Mouse (Mus musculus) R1 (cell line): ENCODE data around the gene Capn5.
A peak's percentile ranks its signal among the peaks of the same experiment; 100 is the strongest.

Experiments
- DNase-seq: peaks from one replicate; pipeline ENCODE4 v3.0.0-alpha.2; 2018; ENCODE audit warnings: low read depth, low spot score

Capn5 gene

GRCm38 (mm10) chr7:98176322-98177070 lies 1.6 kb downstream of the Capn5 start:
- no peak for DNase-seq

DNA sequence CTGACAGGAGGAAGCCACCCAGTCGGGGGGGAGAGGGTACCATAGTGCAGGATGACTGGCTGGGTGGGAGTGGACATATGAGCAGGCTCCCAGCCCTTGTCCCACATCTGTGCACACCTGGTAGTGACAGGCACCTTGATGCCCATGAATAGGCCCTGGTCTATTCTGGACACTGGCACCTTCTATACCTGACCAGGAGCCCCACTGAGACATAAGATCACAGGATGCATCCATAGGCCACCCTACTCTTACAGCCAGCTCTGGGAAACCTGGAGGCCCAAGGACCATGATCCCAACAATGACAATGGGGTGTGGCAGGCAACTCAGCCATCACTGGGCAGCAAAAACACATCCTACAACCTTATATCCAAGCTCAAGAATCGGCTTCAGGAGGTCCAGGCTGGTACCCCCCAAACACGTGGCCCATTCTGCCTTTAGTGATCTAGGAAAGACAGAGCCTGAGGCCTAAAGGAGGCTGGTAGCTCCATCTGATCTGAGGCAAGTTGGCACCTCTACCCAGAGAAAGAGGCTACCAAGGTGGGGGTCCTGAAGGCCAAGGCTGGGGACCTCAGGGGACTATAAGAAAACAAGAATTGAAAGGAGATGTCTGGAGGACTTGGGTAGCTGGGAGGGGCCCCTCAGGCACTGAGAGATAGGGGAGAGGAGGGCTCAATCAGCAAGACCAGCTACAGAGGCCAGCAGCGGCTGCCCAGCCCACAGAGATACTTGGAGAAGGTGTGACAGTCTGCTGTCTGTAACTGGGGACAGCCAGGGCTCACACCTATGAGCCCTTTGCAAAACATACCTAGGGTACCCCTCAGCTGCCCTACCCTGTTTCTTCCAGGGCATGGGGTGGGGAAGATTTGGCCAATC lies 3.0 kb downstream of the Capn5 start:
- DNase-seq = no peak

DNA sequence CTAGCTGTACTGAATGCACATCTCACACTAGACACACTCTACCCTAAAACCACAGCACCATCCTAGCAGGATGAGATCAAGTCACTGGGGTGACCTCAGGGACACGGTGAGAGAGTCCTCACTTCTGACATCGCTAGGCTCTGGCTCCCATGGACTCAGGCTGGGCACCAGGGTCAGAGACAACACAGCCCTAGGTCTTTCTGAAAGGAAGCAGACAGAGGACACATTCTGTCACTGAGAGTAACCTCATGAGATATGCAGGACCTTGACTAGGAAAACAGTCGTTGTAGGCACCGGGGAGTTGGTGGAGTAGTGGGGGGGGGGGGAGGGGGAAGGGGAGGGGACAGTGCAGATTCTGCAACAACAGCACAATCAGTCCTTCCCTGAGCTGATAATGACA lies 4.7 kb downstream of the Capn5 start:
- DNase-seq = no peak

DNA sequence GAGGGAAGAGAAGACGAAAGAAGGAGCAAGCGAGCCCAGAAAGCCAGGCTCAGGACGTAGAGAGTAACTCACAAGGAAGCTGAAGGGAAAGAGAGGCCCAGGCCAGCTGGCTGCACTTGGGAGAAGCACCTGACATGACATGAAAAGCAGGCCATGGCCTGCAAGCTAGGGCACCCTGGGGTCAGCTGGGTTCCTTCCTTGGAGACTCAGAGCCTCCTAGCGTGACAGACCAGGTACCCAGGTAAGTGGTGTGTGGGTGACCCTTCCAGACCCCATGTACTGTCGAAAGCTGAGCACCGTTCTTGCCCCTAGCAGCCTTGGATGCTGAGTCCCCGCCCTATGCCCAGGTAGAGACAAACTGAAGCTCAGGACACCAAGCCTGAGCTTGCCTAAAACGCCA lies 5.4 kb downstream of the Capn5 start:
- no peak for DNase-seq

GRCm38 (mm10) chr7:98171141-98172073 lies 6.7 kb downstream of the Capn5 start:
- DNase-seq = no peak

DNA sequence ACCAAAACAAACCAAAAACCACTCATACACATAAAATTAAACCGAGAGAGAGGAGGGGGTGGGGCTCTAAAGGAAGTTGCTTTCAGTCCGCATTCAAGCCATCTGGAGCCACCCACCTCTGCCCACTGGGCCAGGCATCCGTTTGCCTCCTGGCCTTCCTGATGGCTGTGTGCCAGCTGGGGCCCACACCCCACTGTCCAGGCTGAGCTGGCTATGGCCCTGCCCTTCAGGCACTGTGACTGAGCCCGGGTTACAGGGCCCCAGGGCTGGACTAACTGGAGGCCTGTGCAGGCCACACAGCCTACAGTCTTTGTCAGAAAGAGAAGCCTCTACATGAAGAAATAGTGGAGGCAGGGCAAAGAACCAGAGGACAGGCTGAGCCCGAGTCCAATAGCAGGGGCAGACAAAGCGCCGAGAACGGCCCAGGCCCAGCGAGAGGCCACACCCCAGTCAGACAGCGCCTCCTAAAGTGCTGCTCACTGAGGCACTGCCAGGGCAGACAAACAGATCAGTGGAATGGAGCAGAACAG lies 13.0 kb downstream of the Capn5 start:
- DNase-seq = no peak

GRCm38 (mm10) chr7:98164382-98164998 lies 13.6 kb downstream of the Capn5 start:
- DNase-seq = no peak

DNA sequence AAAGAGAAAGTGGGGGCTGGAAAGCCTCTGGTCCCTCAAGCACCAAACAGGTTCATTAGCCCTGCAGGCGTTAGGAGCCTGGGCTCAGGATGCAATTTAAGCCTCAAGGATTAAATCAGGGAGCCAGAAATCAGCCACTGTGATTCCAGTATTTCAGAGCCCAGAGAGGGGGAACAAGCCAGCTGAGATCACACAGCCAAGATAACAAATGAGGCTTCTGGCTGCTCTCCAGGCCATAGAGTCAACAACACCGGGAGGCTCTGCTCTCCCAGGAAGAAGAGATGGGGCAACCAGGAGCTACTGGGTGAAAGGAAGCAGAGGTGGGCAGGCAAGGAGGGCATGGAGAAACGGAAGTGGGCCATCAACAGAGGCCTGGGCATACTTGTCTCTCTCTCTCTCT lies 14.4 kb downstream of the Capn5 start:
- DNase-seq = no peak

- no peak for DNase-seq
Measured at GRCm38 (mm10) chr7:98162239-98162638, 15.8 kb downstream of the Capn5 start.

- DNase-seq = no peak
Measured at GRCm38 (mm10) chr7:98160041-98160740, 17.9 kb downstream of the Capn5 start.

DNA sequence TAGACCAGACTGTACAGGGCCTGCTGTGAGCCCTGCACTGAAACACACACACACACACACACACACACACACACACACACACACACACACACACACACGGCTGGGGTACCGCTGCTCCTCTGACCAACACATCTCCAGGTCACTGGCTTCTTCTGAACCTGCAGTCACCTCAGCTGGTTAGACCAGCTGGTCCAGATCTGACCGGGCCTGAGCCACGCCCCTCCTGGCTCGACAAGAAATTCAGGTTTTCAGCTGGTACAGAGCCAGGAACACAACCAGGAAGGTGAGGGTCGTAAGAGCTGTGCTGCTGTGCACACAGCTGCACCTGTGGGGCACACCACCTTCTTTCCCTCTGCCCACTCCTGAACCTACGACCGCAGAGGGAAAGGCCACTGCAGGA lies 19.6 kb downstream of the Capn5 start:
- peak; percentile 50 for DNase-seq

DNA sequence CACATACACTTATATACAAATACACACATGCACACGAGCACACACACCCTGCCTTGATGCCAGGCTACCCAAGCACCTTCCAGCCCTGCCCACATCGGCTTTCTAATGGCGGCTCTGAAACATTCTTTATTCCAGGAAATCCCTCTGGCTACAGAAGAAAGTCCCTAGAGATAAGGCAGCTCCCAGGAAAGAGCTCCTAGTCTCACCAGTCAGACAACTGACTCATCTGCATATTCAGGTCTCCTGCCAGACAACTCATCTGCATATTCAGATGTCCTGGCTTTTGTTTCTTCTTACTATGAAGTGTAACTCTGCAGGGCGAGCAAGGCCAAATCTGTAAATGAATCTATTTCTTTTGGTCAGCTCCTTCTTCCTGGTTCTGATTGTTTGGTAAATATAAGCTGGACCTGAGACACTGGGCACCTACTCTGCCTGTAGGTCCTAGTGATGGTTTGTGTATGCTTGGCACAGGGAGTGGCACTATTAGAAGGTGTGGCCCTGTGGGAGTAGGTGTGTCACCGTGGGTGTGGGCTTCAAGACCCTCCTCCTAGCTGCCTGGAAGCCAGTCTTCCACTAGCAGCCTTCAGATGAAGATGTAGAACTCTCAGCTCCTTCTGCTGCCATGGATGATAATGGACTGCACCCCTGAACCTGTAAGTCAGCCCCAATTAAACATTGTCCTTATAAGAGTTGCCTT lies 20.3 kb downstream of the Capn5 start:
- peak; percentile 81 for DNase-seq

DNA sequence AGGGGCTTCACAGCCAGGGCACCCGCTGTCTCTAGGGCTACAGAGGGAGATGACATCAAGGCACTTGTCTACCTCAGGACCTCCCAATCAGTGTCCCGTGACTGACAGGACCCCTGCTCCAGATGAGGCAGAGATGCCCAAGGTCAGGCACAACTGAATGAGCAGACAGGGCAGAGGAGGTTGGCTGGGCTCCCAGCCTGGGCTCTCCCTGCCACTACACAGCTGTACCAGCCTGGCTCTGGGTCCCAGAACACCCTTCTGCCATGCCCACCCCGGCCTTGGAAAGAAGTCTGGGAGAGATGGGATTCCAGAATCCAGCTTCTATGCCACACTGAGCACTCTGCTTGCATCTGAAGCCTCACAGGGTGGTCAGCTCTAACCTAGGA lies 21.8 kb downstream of the Capn5 start:
- no peak for DNase-seq

GRCm38 (mm10) chr7:98155546-98156279 lies 22.4 kb downstream of the Capn5 start:
- DNase-seq = peak; percentile 55

DNA sequence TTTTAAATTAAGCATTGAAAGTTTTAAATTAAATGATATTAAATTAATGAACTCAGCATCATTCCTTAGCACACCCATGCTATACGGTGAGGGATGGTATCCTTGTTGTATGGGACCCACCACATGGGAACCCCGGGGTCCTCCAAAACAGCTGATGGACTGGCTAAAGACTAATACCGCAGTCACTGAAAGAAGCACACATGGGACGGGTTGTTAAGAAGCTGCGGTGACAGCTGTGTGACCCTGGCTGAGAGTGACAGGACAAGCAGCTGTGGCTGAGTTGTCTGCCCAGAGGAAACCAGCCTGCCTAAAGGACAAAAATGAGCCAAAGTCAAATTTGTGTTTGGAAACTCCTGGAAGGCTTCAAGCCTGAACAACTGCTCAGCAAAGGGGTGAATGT lies 24.2 kb downstream of the Capn5 start:
- DNase-seq = no peak

- DNase-seq = peak; percentile 50
Measured at GRCm38 (mm10) chr7:98153345-98153744, 24.7 kb downstream of the Capn5 start.

GRCm38 (mm10) chr7:98152400-98152799 lies 25.7 kb downstream of the Capn5 start:
- no peak for DNase-seq

DNA sequence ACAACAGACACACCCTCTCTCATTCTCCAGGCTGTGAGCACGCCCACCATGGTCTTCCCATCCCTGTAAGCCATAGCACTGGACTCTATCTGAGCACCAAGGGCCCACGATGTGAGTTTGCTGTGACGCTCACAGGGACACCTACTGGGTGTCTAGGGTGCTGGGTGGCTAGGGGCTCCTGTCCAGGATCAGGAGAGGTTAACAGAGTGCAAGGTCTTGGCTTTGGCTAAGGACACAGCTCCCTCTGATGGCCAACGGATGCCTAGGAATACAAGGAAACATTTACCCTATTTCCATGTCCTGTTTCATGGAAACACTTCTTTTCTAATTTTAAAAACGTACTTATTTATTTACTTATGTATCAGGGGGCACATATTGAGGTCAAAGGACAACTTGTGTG lies 27.5 kb downstream of the Capn5 start:
- no peak for DNase-seq

- DNase-seq = no peak
Measured at GRCm38 (mm10) chr7:98149802-98150201, 28.3 kb downstream of the Capn5 start.
